ENCODE assay signal across 8 mouse cellular contexts in the genomic region with DNA sequence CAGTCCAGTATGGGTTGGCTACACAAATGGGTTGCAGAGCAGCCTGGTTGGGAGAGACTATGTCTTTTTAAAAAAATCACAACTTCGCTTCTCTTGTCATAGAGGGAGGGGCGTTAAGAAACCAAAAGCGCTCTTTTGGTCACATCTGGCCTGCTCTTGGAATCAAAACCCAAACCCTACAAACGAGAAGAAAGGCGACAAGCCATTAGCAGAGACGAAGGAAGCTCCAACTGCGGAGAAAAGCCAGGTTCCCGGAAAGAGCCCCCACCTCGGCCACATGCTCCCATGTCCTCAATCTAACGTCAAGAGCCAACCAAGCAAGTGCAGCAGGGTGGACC. TPM values are rescaled to one million over a fixed set of nuclear protein-coding genes. Genes with fewer than 3 reads are reported as not detected.
DNase-seq lines count a peak whose midpoint lies in the region; ATAC-seq lines count a peak whose summit lies in the region.

No protein-coding gene starts in this region.

- no peaks in the 10 kb centered on the region for H3K9me3 ChIP-seq in heart, embryonic 16.5 days (replicated peaks; ENCODE audit: control insufficient read depth, low read length)
- no peaks in the 10 kb centered on the region for H3K9me3 ChIP-seq in hindbrain, embryonic 12.5 days (replicated peaks)
- no peaks in the 10 kb centered on the region for H3K9me3 ChIP-seq in midbrain, embryonic 14.5 days (ENCODE audit: control insufficient read depth, low read length)

- peak overlapping the region; percentile 77 for H3K4me2 ChIP-seq in heart, embryonic 16.5 days (ENCODE audit: low read depth, low read length)
- H3K4me2 ChIP-seq in hindbrain, embryonic 12.5 days (replicated peaks) = peak overlapping the region; percentile 71
- peak overlapping the region; percentile 88 for H3K4me2 ChIP-seq in midbrain, embryonic 14.5 days (ENCODE audit: low read length)

- H3K4me1 ChIP-seq in heart, embryonic 16.5 days (ENCODE audit: control insufficient read depth, insufficient read depth, low read length) = peaks cover 16% of the 10 kb centered on the region
- peaks cover 8% of the 10 kb centered on the region for H3K4me1 ChIP-seq in hindbrain, embryonic 12.5 days
- H3K4me1 ChIP-seq in midbrain, embryonic 14.5 days (ENCODE audit: control insufficient read depth, insufficient read depth, low read length) = peaks cover 19% of the 10 kb centered on the region

- peaks cover 9% of the 10 kb centered on the region for H3K36me3 ChIP-seq in heart, embryonic 16.5 days (ENCODE audit: control insufficient read depth, insufficient read depth)
- peaks cover 13% of the 10 kb centered on the region for H3K36me3 ChIP-seq in hindbrain, embryonic 12.5 days
- H3K36me3 ChIP-seq in midbrain, embryonic 14.5 days (ENCODE audit: control insufficient read depth, insufficient read depth, low read length) = peaks cover 17% of the 10 kb centered on the region

- ATAC-seq in heart, embryonic 16.5 days (replicated peaks; ENCODE audit: extremely low read depth, insufficient read depth, low FRiP score) = no peak
- 0 out of 2 replicates have a peak, but pooled peaks have one; percentile 2 for ATAC-seq in hindbrain, embryonic 12.5 days (ENCODE audit: low FRiP score)
- ATAC-seq in midbrain, embryonic 14.5 days (ENCODE audit: low FRiP score, low TSS enrichment) = no peak

- H3K9ac ChIP-seq in heart, embryonic 16.5 days (ENCODE audit: low read length) = peak overlapping the region; percentile 77
- H3K9ac ChIP-seq in hindbrain, embryonic 12.5 days = peak overlapping the region; percentile 85
- peak overlapping the region; percentile 86 for H3K9ac ChIP-seq in midbrain, embryonic 14.5 days (replicated peaks; ENCODE audit: low read length)

- WGBS in heart, embryonic 16.5 days = under 1% methylated on average over 10 of the region's 10 CpGs
- 1% methylated on average over 10 of the region's 10 CpGs for WGBS in hindbrain, embryonic 12.5 days
- WGBS in midbrain, embryonic 14.5 days = 2% methylated on average over 10 of the region's 10 CpGs

- peak overlapping the region; percentile 62 for H3K4me3 ChIP-seq in heart, embryonic 16.5 days (ENCODE audit: low read length)
- peak overlapping the region; percentile 94 for H3K4me3 ChIP-seq in hindbrain, embryonic 12.5 days
- peak overlapping the region; percentile 95 for H3K4me3 ChIP-seq in midbrain, embryonic 14.5 days (replicated peaks; ENCODE audit: low read depth, low read length)

- no peaks in the 10 kb centered on the region for H3K27me3 ChIP-seq in heart, embryonic 16.5 days (ENCODE audit: control insufficient read depth, insufficient read depth, low read length)
- H3K27me3 ChIP-seq in hindbrain, embryonic 12.5 days = no peaks in the 10 kb centered on the region
- H3K27me3 ChIP-seq in midbrain, embryonic 14.5 days (ENCODE audit: control insufficient read depth, insufficient read depth, low read length) = no peaks in the 10 kb centered on the region

- DNase-seq in heart, adult 11 months = no peak
- DNase-seq in adipocyte (ENCODE audit: low spot score) = peak; percentile 79
- no peak for DNase-seq in midbrain, embryonic 14.5 days
- no peak for DNase-seq in frontal cortex, postnatal 10 days (ENCODE audit: low spot score in 2 of 2)
- no peak for DNase-seq in cerebellum, adult 8-10 months
- DNase-seq in testis, postnatal 14 days (ENCODE audit: low spot score) = no peak

- H3K27ac ChIP-seq in heart, embryonic 16.5 days (ENCODE audit: low read length) = peak overlapping the region; percentile 92
- H3K27ac ChIP-seq in hindbrain, embryonic 12.5 days = peak overlapping the region; percentile 94
- H3K27ac ChIP-seq in midbrain, embryonic 14.5 days (replicated peaks; ENCODE audit: low read depth, low read length) = peak overlapping the region; percentile 91

RNA-seq across cellular contexts. Expression of gene N4bp2l2, which starts 1.2 kb away (rescaled TPM):
- 26.8 and 27.5 TPM in 2 replicates for polyA plus RNA-seq in heart, embryonic 16.5 days (2015; fragmentation: Nextera tagmentation; extraction: Ambion mirVana)
- 37.1 and 39.3 TPM in 2 replicates for polyA plus RNA-seq in hindbrain, embryonic 12.5 days (2016; fragmentation: Nextera tagmentation; extraction: Ambion mirVana)
- 31.6 and 33.8 TPM in 2 replicates for polyA plus RNA-seq in midbrain, embryonic 14.5 days (2014; fragmentation: Nextera tagmentation; extraction: Ambion mirVana)

RNA-seq across cellular contexts. Expression of gene Pds5b, which starts 8.8 kb away (rescaled TPM):
- 20.7 and 25.0 TPM in 2 replicates for polyA plus RNA-seq in heart, embryonic 16.5 days (2015; fragmentation: Nextera tagmentation; extraction: Ambion mirVana)
- polyA plus RNA-seq in hindbrain, embryonic 12.5 days (2016; fragmentation: Nextera tagmentation; extraction: Ambion mirVana) = 38.6 and 44.8 TPM in 2 replicates
- polyA plus RNA-seq in midbrain, embryonic 14.5 days (2014; fragmentation: Nextera tagmentation; extraction: Ambion mirVana) = 38.2 and 46.7 TPM in 2 replicates
